In genomic region chr14:118690921-118691320, GRCm38 (mm10) we compare ENCODE assay signal across 9 mouse cellular contexts. TPM values are rescaled to one million over a fixed set of nuclear protein-coding genes. Genes with fewer than 3 reads are reported as not detected.
DNase-seq lines count a peak whose midpoint lies in the region; ATAC-seq and TF ChIP-seq lines count a peak whose summit lies in the region.
"Had no signal": no experiment of that assay in that cellular context is flagged by ENCODE, and none has a peak within 500 bp of the region (broad histone marks: within the 10 kb centered on the region; RNA-seq: fewer than 3 reads in every experiment).

No protein-coding gene starts in this region.

- H3K4me1 ChIP-seq in kidney, embryonic 16.5 days (ENCODE audit: insufficient read depth, low read length): peaks cover 35% of the 10 kb centered on the region
- peaks cover 96% of the 10 kb centered on the region for H3K4me1 ChIP-seq in E14TG2a.4 (replicated peaks; ENCODE audit: low read depth, low read length)
- peaks cover 19% of the 10 kb centered on the region for H3K4me1 ChIP-seq in lung, embryonic 15.5 days

- no peaks in the 10 kb centered on the region for H3K27me3 ChIP-seq in kidney, embryonic 16.5 days (ENCODE audit: insufficient read depth, low read length)
- H3K27me3 ChIP-seq in E14TG2a.4 (ENCODE audit: insufficient read depth, low read length): no peaks in the 10 kb centered on the region
- no peaks in the 10 kb centered on the region for H3K27me3 ChIP-seq in lung, embryonic 15.5 days

- no peak overlapping the region for H3K4me3 ChIP-seq in kidney, embryonic 16.5 days (ENCODE audit: low read length)
- H3K4me3 ChIP-seq in E14TG2a.4 (replicated peaks; ENCODE audit: low read length): peak overlapping the region; percentile 65
- no peak overlapping the region for H3K4me3 ChIP-seq in lung, embryonic 15.5 days

- WGBS in kidney, embryonic 16.5 days: 41% methylated on average over 8 of the region's 8 CpGs
- 34% methylated on average over 8 of the region's 8 CpGs for WGBS in lung, embryonic 15.5 days

- H3K36me3 ChIP-seq in kidney, embryonic 16.5 days (ENCODE audit: insufficient read depth, low read length): no peaks in the 10 kb centered on the region
- peaks cover 76% of the 10 kb centered on the region for H3K36me3 ChIP-seq in E14TG2a.4 (ENCODE audit: insufficient read depth, low read length)
- H3K36me3 ChIP-seq in lung, embryonic 15.5 days: no peaks in the 10 kb centered on the region

- H3K9me3 ChIP-seq in kidney, embryonic 16.5 days (ENCODE audit: low read length): no peaks in the 10 kb centered on the region
- H3K9me3 ChIP-seq in E14TG2a.4 (ENCODE audit: low read length): no peaks in the 10 kb centered on the region
- no peaks in the 10 kb centered on the region for H3K9me3 ChIP-seq in lung, embryonic 15.5 days

- H3K9ac ChIP-seq in kidney, embryonic 16.5 days (replicated peaks; ENCODE audit: low read length): no peak overlapping the region
- H3K9ac ChIP-seq in lung, embryonic 15.5 days: no peak overlapping the region

- no peak for ATAC-seq in kidney, embryonic 16.5 days (ENCODE audit: low FRiP score, low TSS enrichment)
- ATAC-seq in lung, embryonic 15.5 days (ENCODE audit: borderline replicate concordance, extremely low read depth, low FRiP score, low TSS enrichment): no peak

- no peak overlapping the region for H3K4me2 ChIP-seq in kidney, embryonic 16.5 days (replicated peaks; ENCODE audit: low read depth, low read length)
- no peak overlapping the region for H3K4me2 ChIP-seq in lung, embryonic 15.5 days

- H3K27ac ChIP-seq in kidney, embryonic 16.5 days (ENCODE audit: low read length): peak overlapping the region; percentile 14; the same call in 1 of the 2 replicates
- peak overlapping the region; percentile 2; the same call in 1 of the 2 replicates for H3K27ac ChIP-seq in lung, embryonic 15.5 days

- TF ChIP-seq CTCF in E14TG2a.4 (conservative IDR thresholded peaks at IDR 0.05; ENCODE audit: low read length): no peak

- DNase-seq in kidney, adult 8-10 months: no peak
- peak; percentile 23 for DNase-seq in CD4-positive, CD25-positive, alpha-beta regulatory T cell, adult 2 months (ENCODE audit: low read depth, low spot score)
- no peak for DNase-seq in T-cell, adult 2 months (ENCODE audit: low spot score)
- DNase-seq in cerebellum, postnatal 36 days: no peak
- no peak for DNase-seq in adrenal gland, postnatal 10 days
- DNase-seq: cerebellum, adult 11 months had no signal

RNA-seq across cellular contexts. Expression of gene Abcc4, which starts 15.1 kb away (rescaled TPM):
- polyA plus RNA-seq in kidney, embryonic 16.5 days (2015; fragmentation: Nextera tagmentation; extraction: Ambion mirVana): 7.4 and 7.9 TPM in 2 replicates
- 2.0 and 2.3 TPM in 2 replicates for polyA plus RNA-seq in lung, embryonic 15.5 days (2015; fragmentation: Nextera tagmentation; extraction: Ambion mirVana)
- 1 to 10 TPM; 8.5 to 9.9 TPM for total RNA-seq in adrenal gland, postnatal 10 days (2021)
